Mouse (Mus musculus) liver, adult (tissue): ENCODE data around the gene Nudt14.

Experiments used
- GATA4 ChIP-seq: IDR thresholded peaks from 2 replicates; pipeline ENCODE4 v1.6.1; 2014; ENCODE audit warnings: mild to moderate bottlenecking, low read length; ENCODE audit not compliant: insufficient replicate concordance

Nudt14 gene

GRCm38 (mm10) chr12:112958303-112958702 lies 16.4 kb upstream of the Nudt14 start:
- TF ChIP-seq GATA4 = no peak

GRCm38 (mm10) chr12:112955800-112956199 lies 13.9 kb upstream of the Nudt14 start:
- no peak for TF ChIP-seq GATA4

GRCm38 (mm10) chr12:112952926-112953565 lies 11.1 kb upstream of the Nudt14 start:
- TF ChIP-seq GATA4 = no peak

GRCm38 (mm10) chr12:112952433-112952832 lies 10.5 kb upstream of the Nudt14 start:
- no peak for TF ChIP-seq GATA4

DNA sequence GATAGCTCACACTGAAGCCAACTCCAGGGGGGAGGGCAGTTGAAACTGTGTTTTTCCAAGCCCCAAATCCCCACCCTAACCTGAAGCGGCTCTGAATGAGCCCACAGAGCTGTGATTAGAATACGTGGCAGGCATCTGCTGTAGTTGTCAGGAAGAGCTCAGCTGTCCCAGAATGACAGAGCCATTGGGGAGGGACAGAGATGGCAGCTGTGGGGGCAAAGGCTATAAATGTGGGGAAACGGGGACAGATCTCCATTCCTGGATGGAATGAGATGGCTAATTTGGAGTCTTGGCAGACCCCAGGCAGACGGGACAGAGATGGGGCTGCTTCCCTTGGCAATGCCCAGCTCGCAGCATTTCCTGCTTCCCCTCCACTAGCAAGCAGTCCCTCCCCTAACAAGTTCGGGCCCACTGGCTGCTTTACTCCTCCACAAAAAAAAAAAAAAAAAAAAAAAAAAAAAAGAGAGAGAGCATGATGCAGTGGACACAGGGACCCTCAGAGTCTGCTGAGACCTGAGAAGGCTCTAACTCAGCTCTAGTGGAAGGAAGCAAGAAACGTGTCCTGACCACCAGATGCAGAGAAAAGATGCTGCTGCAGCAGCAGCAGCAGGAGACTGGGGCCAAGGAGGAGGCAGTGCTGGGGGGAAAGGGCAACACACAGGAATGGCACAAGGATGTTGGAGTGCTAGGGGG lies 9.4 kb upstream of the Nudt14 start:
- TF ChIP-seq GATA4 = no peak

GRCm38 (mm10) chr12:112950761-112951129 lies 8.8 kb upstream of the Nudt14 start:
- TF ChIP-seq GATA4 = no peak

GRCm38 (mm10) chr12:112950040-112950760 lies 8.3 kb upstream of the Nudt14 start:
- TF ChIP-seq GATA4 = peak; percentile 86; the same call in 1 of the 2 replicates

GRCm38 (mm10) chr12:112947307-112947706 lies 5.4 kb upstream of the Nudt14 start:
- no peak for TF ChIP-seq GATA4

DNA sequence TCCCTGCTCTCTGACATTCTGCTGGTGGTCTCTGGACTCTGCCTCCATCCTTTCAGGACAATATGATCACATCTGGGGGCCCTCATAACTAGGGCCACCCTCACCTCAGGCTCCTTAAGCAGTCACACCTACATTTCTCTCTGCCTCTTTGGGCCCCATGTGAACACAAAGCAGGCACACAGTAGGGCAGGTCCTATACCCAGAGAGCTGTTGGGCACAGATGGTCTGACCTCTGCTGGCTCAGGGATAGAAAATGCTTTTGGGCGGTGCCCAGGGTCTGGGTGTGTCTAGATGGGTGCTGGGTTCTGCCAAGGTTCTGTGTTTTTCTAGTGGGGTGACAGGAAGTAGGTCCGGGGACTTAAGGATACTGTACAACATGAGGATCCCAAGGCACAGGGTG lies 1.7 kb upstream of the Nudt14 start:
- no peak for TF ChIP-seq GATA4

- no peak for TF ChIP-seq GATA4
These were observed 658 bp downstream of the Nudt14 start for GRCm38 (mm10) chr12:112941156-112941775.

DNA sequence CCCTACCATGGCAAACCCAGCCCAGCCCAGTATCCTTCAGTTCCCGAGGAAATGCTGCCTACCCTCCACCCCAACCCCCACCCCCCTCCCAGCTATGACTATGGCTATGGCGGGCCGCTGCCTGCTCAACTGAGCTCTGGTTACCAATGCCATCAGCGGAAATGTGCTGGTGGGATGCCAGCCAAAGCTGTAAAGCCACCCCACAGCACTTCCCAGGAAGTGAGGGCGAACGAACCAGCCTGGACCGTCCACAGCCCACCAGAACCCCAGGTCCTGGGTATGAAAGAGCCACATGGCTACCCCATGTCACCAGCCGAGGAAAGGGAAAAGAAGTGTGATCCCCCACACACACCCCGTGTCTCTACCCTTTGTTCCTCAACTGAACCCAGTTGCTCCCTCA lies 1.2 kb downstream of the Nudt14 start:
- no peak for TF ChIP-seq GATA4

- TF ChIP-seq GATA4 = no peak
These were observed 1.7 kb downstream of the Nudt14 start for GRCm38 (mm10) chr12:112940238-112940637.

GRCm38 (mm10) chr12:112938873-112939565 lies 2.9 kb downstream of the Nudt14 start:
- no peak for TF ChIP-seq GATA4

DNA sequence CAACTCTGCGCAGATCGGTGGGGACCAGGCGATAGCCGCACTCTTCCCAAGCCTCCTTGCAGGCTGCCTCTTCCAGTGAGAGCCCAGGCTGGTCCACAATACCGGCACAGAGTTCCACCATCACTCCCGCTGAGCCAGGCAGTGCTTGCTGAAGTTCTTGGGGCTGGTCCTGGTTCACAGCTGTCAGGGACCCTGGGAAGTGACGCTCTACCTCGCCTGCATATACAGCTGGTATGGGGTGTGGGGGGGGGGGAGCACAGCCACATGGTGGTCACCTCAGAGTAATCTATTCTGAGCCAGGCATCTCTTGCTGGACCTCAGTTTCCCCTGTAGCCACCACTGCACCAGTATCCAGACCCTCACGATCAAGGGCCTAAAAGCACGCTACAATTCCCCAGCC lies 3.6 kb downstream of the Nudt14 start:
- no peak for TF ChIP-seq GATA4

DNA sequence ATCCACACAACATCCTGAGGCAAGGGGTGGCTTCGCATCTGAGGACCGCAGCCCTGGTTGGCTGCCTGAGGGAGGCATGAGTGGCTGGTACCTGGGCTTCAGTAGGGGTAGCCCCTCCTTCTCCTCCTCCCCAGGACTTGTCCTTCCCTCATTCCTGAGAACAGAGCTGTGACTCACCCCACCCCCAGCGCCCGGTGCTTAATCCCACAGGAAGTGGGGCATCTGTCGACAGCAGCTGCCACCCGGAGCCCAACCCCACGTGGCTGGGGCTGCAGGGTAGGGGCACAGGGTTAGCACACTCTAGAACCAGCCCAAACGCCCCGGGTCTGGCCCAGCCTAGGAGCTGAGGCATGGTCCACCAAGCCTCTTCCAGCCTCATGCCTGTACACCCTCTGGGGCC lies 4.0 kb downstream of the Nudt14 start:
- no peak for TF ChIP-seq GATA4

DNA sequence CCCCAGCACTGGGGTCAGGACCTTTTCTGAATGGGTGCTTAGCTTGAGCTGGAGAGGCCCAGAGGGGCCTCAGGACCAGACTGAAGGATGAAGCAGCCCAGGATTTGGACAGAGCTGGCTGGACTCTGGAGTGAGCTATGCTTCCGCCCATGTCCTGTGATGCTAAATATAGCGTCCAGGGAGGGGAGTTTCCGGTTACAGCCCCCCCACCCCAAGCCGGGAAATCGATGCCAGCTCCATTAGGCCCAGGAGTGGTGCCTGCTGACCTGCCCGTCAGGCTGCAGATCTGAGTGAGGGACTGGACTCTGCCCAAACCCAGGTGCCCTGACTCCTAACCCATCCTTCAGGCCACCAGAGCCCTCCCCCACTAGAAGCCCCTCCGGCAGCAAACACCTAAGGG lies 9.3 kb downstream of the Nudt14 start:
- no peak for TF ChIP-seq GATA4
